Mouse (Mus musculus): ENCODE measurements around the gene Arhgap40. TPM values are rescaled to one million over a fixed set of nuclear protein-coding genes. Genes with fewer than 3 reads are reported as not detected.

Arhgap40 gene
- polyA plus RNA-seq, 1 experiment from 2014 or later, result 0.37 TPM

GRCm38 (mm10) chr2:158539433-158540305 is 27.1 kb downstream of the Arhgap40 start:
- peak overlapping the region; percentile 14; the same call in 1 of the 2 replicates for H3K4me2 ChIP-seq (replicated peaks; ENCODE audit: low read depth, low read length)
- peak; percentile 66 for DNase-seq (ENCODE audit: low spot score)
- H3K9me3 ChIP-seq (ENCODE audit: control insufficient read depth, low read length), result no peaks in the 10 kb centered on the region
- ATAC-seq (ENCODE audit: low FRiP score), result peak; percentile 22; the same call in 1 of the 2 replicates
- 0 out of 2 replicates have a peak overlapping the region, but pooled peaks have one; percentile 2 for H3K9ac ChIP-seq (ENCODE audit: low read depth, low read length)
- no peaks in the 10 kb centered on the region for H3K4me1 ChIP-seq (replicated peaks; ENCODE audit: control insufficient read depth, insufficient read depth, low read length)
- no peak overlapping the region for H3K27ac ChIP-seq (ENCODE audit: low read depth, low read length)
- WGBS, result 64% methylated on average over 24 of the region's 24 CpGs
- H3K36me3 ChIP-seq (ENCODE audit: control insufficient read depth, insufficient read depth, low read length), result no peaks in the 10 kb centered on the region
- H3K4me3 ChIP-seq (ENCODE audit: low read depth, low read length), result no peak overlapping the region
- no peaks in the 10 kb centered on the region for H3K27me3 ChIP-seq (ENCODE audit: control insufficient read depth, insufficient read depth, low read length)

- Histone ChIP-seq H3K27ac (ENCODE audit: low read depth, low read length) (no peak overlapping the region), H3K9ac (ENCODE audit: low read depth, low read length) (no peak overlapping the region), H3K4me2 (replicated peaks; ENCODE audit: low read depth, low read length) (no peak overlapping the region), H3K36me3 (ENCODE audit: control insufficient read depth, insufficient read depth, low read length) (no peaks in the 10 kb centered on the region), H3K4me3 (ENCODE audit: low read depth, low read length) (no peak overlapping the region), H3K27me3 (ENCODE audit: control insufficient read depth, insufficient read depth, low read length) (no peaks in the 10 kb centered on the region), H3K9me3 (ENCODE audit: control insufficient read depth, low read length) (no peaks in the 10 kb centered on the region), H3K4me1 (replicated peaks; ENCODE audit: control insufficient read depth, insufficient read depth, low read length) (no peaks in the 10 kb centered on the region)
- no peak for ATAC-seq (ENCODE audit: low FRiP score)
- no peak for DNase-seq (ENCODE audit: low spot score)
- 51% methylated on average over 4 of the region's 4 CpGs for WGBS
These were observed 28.7 kb downstream of the Arhgap40 start for GRCm38 (mm10) chr2:158541286-158541685.

- Histone ChIP-seq H3K4me2 (replicated peaks; ENCODE audit: low read depth, low read length) (no peak overlapping the region), H3K4me3 (ENCODE audit: low read depth, low read length) (no peak overlapping the region), H3K9ac (ENCODE audit: low read depth, low read length) (no peak overlapping the region), H3K36me3 (ENCODE audit: control insufficient read depth, insufficient read depth, low read length) (no peaks in the 10 kb centered on the region), H3K27me3 (ENCODE audit: control insufficient read depth, insufficient read depth, low read length) (no peaks in the 10 kb centered on the region), H3K9me3 (ENCODE audit: control insufficient read depth, low read length) (no peaks in the 10 kb centered on the region), H3K27ac (ENCODE audit: low read depth, low read length) (no peak overlapping the region), H3K4me1 (replicated peaks; ENCODE audit: control insufficient read depth, insufficient read depth, low read length) (no peaks in the 10 kb centered on the region)
- ATAC-seq (ENCODE audit: low FRiP score) (no peak), DNase-seq (ENCODE audit: low spot score) (no peak)
- WGBS, result 80% methylated on average over 2 of the region's 2 CpGs
These were observed 32.7 kb downstream of the Arhgap40 start for GRCm38 (mm10) chr2:158545266-158545665.

GRCm38 (mm10) chr2:158546751-158547150 is 34.2 kb downstream of the Arhgap40 start:
- Histone ChIP-seq H3K9me3 (ENCODE audit: control insufficient read depth, low read length) (no peaks in the 10 kb centered on the region), H3K4me1 (replicated peaks; ENCODE audit: control insufficient read depth, insufficient read depth, low read length) (no peaks in the 10 kb centered on the region), H3K9ac (ENCODE audit: low read depth, low read length) (peak overlapping the region; percentile 42), H3K4me2 (replicated peaks; ENCODE audit: low read depth, low read length) (no peak overlapping the region), H3K36me3 (ENCODE audit: control insufficient read depth, insufficient read depth, low read length) (no peaks in the 10 kb centered on the region), H3K27ac (ENCODE audit: low read depth, low read length) (no peak overlapping the region), H3K27me3 (ENCODE audit: control insufficient read depth, insufficient read depth, low read length) (no peaks in the 10 kb centered on the region; the same call in 1 of the 2 replicates), H3K4me3 (ENCODE audit: low read depth, low read length) (no peak overlapping the region)
- 4% methylated on average over 17 of the region's 17 CpGs for WGBS
- DNase-seq (ENCODE audit: low spot score), result peak; percentile 96
- peak; percentile 78 for ATAC-seq (ENCODE audit: low FRiP score)

DNA sequence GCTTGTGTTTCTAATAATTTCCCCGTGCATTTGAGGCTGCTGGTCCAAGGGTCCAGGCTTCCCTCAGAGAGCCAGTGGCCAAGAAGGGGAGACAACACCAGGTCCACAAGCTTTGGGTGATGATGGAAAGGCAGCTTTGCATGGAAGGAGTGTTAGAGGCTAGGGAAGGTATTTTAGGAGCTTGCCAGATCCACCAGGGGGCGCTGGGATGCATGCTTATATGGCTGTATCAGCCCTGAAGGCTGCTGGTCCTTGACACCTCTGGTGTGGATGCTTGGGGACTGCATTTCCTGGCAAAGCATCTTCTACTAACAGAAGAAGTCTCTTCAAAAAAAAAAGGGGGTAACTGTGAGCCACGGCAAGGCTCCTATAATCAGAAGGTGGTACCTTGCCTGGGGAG is 37.5 kb downstream of the Arhgap40 start:
- ATAC-seq (ENCODE audit: low FRiP score), result no peak
- Histone ChIP-seq H3K4me2 (replicated peaks; ENCODE audit: low read depth, low read length) (no peak overlapping the region), H3K27ac (ENCODE audit: low read depth, low read length) (no peak overlapping the region), H3K4me3 (ENCODE audit: low read depth, low read length) (no peak overlapping the region), H3K27me3 (ENCODE audit: control insufficient read depth, insufficient read depth, low read length) (peaks cover 7% of the 10 kb centered on the region; the same call in 1 of the 2 replicates), H3K9me3 (ENCODE audit: control insufficient read depth, low read length) (no peaks in the 10 kb centered on the region), H3K4me1 (replicated peaks; ENCODE audit: control insufficient read depth, insufficient read depth, low read length) (0 out of 2 replicates have a peak, but pooled peaks cover 2% of the 10 kb centered on the region), H3K36me3 (ENCODE audit: control insufficient read depth, insufficient read depth, low read length) (no peaks in the 10 kb centered on the region), H3K9ac (ENCODE audit: low read depth, low read length) (no peak overlapping the region)
- DNase-seq (ENCODE audit: low spot score), result peak; percentile 91
- WGBS, result 0% methylated on average over 3 of the region's 3 CpGs

DNA sequence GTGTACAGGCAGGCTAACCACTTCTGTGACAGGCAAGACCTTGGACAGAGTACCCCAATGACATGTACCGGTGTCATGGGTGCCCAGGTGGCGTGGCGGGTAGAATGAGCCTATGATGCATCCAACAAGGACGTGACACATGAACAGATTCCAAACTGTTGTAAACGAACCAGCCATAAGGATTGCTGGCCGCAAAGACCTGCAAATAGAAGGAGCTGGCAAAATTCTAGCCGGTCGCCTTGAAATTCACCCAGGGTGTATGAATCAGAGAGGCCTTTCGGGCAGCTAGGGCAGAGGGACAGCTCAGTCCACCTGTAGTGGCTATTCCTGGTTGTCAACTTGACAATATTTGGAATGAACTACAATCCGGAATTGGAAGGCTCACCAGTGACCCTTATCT is 41.8 kb downstream of the Arhgap40 start:
- no peak overlapping the region for H3K4me3 ChIP-seq (ENCODE audit: low read depth, low read length)
- no peaks in the 10 kb centered on the region for H3K36me3 ChIP-seq (ENCODE audit: control insufficient read depth, insufficient read depth, low read length)
- peaks cover 7% of the 10 kb centered on the region; the same call in 1 of the 2 replicates for H3K4me1 ChIP-seq (replicated peaks; ENCODE audit: control insufficient read depth, insufficient read depth, low read length)
- H3K4me2 ChIP-seq (replicated peaks; ENCODE audit: low read depth, low read length), result no peak overlapping the region
- ATAC-seq (ENCODE audit: low FRiP score) (no peak), DNase-seq (ENCODE audit: low spot score) (no peak)
- no peak overlapping the region for H3K27ac ChIP-seq (ENCODE audit: low read depth, low read length)
- no peaks in the 10 kb centered on the region for H3K9me3 ChIP-seq (ENCODE audit: control insufficient read depth, low read length)
- WGBS, result 15% methylated on average over 10 of the region's 10 CpGs
- H3K9ac ChIP-seq (ENCODE audit: low read depth, low read length), result no peak overlapping the region
- peaks cover 10% of the 10 kb centered on the region; the same call in 1 of the 2 replicates for H3K27me3 ChIP-seq (ENCODE audit: control insufficient read depth, insufficient read depth, low read length)

GRCm38 (mm10) chr2:158555252-158555651 is 42.7 kb downstream of the Arhgap40 start:
- H3K9ac ChIP-seq (ENCODE audit: low read depth, low read length), result no peak overlapping the region
- H3K4me2 ChIP-seq (replicated peaks; ENCODE audit: low read depth, low read length), result no peak overlapping the region
- ATAC-seq (ENCODE audit: low FRiP score) (no peak), DNase-seq (ENCODE audit: low spot score) (no peak)
- H3K36me3 ChIP-seq (ENCODE audit: control insufficient read depth, insufficient read depth, low read length), result no peaks in the 10 kb centered on the region
- no peak overlapping the region for H3K4me3 ChIP-seq (ENCODE audit: low read depth, low read length)
- H3K27me3 ChIP-seq (ENCODE audit: control insufficient read depth, insufficient read depth, low read length), result peaks cover 10% of the 10 kb centered on the region; the same call in 1 of the 2 replicates
- H3K9me3 ChIP-seq (ENCODE audit: control insufficient read depth, low read length), result no peaks in the 10 kb centered on the region
- WGBS, result 4% methylated on average over 7 of the region's 7 CpGs
- H3K4me1 ChIP-seq (replicated peaks; ENCODE audit: control insufficient read depth, insufficient read depth, low read length), result peaks cover 7% of the 10 kb centered on the region; the same call in 1 of the 2 replicates
- no peak overlapping the region for H3K27ac ChIP-seq (ENCODE audit: low read depth, low read length)

DNA sequence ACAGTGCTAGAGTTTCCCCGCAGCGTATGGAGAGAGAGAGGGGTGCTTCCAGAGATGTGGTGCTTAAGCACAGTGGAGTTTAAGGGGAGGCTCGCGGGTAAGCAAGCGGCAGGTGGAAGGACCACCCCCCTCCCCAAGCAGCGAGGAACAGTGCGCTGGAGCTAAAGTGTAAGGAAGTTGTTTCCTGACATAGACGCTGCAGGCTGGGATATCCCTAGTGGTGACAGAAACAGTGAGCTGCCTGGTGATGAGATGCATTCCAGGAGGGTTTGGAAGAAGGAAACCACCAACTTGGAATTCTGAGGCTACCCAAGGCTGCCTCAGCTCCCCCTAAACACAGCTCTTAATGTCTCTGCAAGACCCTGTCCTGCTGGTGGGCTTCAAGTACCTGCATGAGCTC is 43.2 kb downstream of the Arhgap40 start:
- H3K4me3 ChIP-seq (ENCODE audit: low read depth, low read length), result peak overlapping the region; percentile 20; the same call in 1 of the 2 replicates
- H3K9me3 ChIP-seq (ENCODE audit: control insufficient read depth, low read length), result no peaks in the 10 kb centered on the region
- DNase-seq (ENCODE audit: low spot score) (no peak), ATAC-seq (ENCODE audit: low FRiP score) (no peak)
- WGBS, result 2% methylated on average over 8 of the region's 8 CpGs
- H3K36me3 ChIP-seq (ENCODE audit: control insufficient read depth, insufficient read depth, low read length), result no peaks in the 10 kb centered on the region
- peaks cover 10% of the 10 kb centered on the region; the same call in 1 of the 2 replicates for H3K27me3 ChIP-seq (ENCODE audit: control insufficient read depth, insufficient read depth, low read length)
- H3K4me2 ChIP-seq (replicated peaks; ENCODE audit: low read depth, low read length), result peak overlapping the region; percentile 36
- peaks cover 7% of the 10 kb centered on the region; the same call in 1 of the 2 replicates for H3K4me1 ChIP-seq (replicated peaks; ENCODE audit: control insufficient read depth, insufficient read depth, low read length)
- H3K27ac ChIP-seq (ENCODE audit: low read depth, low read length), result no peak overlapping the region
- H3K9ac ChIP-seq (ENCODE audit: low read depth, low read length), result no peak overlapping the region
